Mouse (Mus musculus): ENCODE measurements around the gene Cct2. TPM values are rescaled to one million over a fixed set of nuclear protein-coding genes. Genes with fewer than 3 reads are reported as not detected.
A peak's percentile ranks its signal among the peaks of the same experiment; 100 is the strongest.

Gene Cct2
- total and polyA plus RNA-seq, 2 experiments from 2014 or later: 129 to 154 TPM

GRCm38 (mm10) chr10:117023693-117024092 lies 39.9 kb downstream of the Cct2 start:
- Histone ChIP-seq H3K4me3 (ENCODE audit: low read depth, low read length) (peak overlapping the region; percentile 46), H3K9me3 (replicated peaks; ENCODE audit: control insufficient read depth, low read length) (no peaks in the 10 kb centered on the region), H3K4me2 (ENCODE audit: low read depth, low read length) (peak overlapping the region; percentile 76), H3K36me3 (replicated peaks; ENCODE audit: control insufficient read depth, insufficient read depth, low read length) (no peaks in the 10 kb centered on the region), H3K27me3 (ENCODE audit: control insufficient read depth, insufficient read depth, low read length) (0 out of 2 replicates have a peak, but pooled peaks cover 5% of the 10 kb centered on the region), H3K27ac (ENCODE audit: low read depth) (peak overlapping the region; percentile 64), H3K4me1 (ENCODE audit: control insufficient read depth, insufficient read depth) (peaks cover 19% of the 10 kb centered on the region), H3K9ac (replicated peaks; ENCODE audit: low read depth, low read length) (peak overlapping the region; percentile 52)
- ATAC-seq (ENCODE audit: insufficient read depth, low read depth) (peak; percentile 85), DNase-seq (ENCODE audit: low spot score) (peak; percentile 82)
- TF ChIP-seq EP300 (IDR thresholded peaks at IDR 0.05; ENCODE audit: low read depth) (no peak), CTCF (IDR thresholded peaks at IDR 0.05; ENCODE audit: low read depth) (no peak)
- WGBS: 1% methylated on average over 16 of the region's 16 CpGs

GRCm38 (mm10) chr10:117021020-117021754 lies 42.4 kb downstream of the Cct2 start:
- no peak overlapping the region for H3K4me3 ChIP-seq (ENCODE audit: low read depth, low read length)
- H3K9me3 ChIP-seq (replicated peaks; ENCODE audit: control insufficient read depth, low read length): no peaks in the 10 kb centered on the region
- no peak overlapping the region for H3K4me2 ChIP-seq (ENCODE audit: low read depth, low read length)
- H3K27me3 ChIP-seq (ENCODE audit: control insufficient read depth, insufficient read depth, low read length): 0 out of 2 replicates have a peak, but pooled peaks cover 5% of the 10 kb centered on the region
- peaks cover 19% of the 10 kb centered on the region for H3K4me1 ChIP-seq (ENCODE audit: control insufficient read depth, insufficient read depth)
- ATAC-seq (ENCODE audit: insufficient read depth, low read depth): no peak
- no peaks in the 10 kb centered on the region for H3K36me3 ChIP-seq (replicated peaks; ENCODE audit: control insufficient read depth, insufficient read depth, low read length)
- no peak overlapping the region for H3K27ac ChIP-seq (ENCODE audit: low read depth)
- no peak for DNase-seq (ENCODE audit: low spot score)
- WGBS: 51% methylated on average over 21 of the region's 21 CpGs
- no peak overlapping the region for H3K9ac ChIP-seq (replicated peaks; ENCODE audit: low read depth, low read length)
- TF ChIP-seq EP300 (IDR thresholded peaks at IDR 0.05; ENCODE audit: low read depth): no peak
- TF ChIP-seq CTCF (IDR thresholded peaks at IDR 0.05; ENCODE audit: low read depth): no peak

GRCm38 (mm10) chr10:117018281-117018840 lies 45.3 kb downstream of the Cct2 start:
- Histone ChIP-seq H3K4me1 (ENCODE audit: control insufficient read depth, insufficient read depth) (peaks cover 18% of the 10 kb centered on the region), H3K36me3 (replicated peaks; ENCODE audit: control insufficient read depth, insufficient read depth, low read length) (no peaks in the 10 kb centered on the region), H3K27me3 (ENCODE audit: control insufficient read depth, insufficient read depth, low read length) (0 out of 2 replicates have a peak, but pooled peaks cover 5% of the 10 kb centered on the region), H3K27ac (ENCODE audit: low read depth) (no peak overlapping the region; the same call in 1 of the 2 replicates), H3K9ac (replicated peaks; ENCODE audit: low read depth, low read length) (no peak overlapping the region), H3K4me3 (ENCODE audit: low read depth, low read length) (no peak overlapping the region), H3K9me3 (replicated peaks; ENCODE audit: control insufficient read depth, low read length) (no peaks in the 10 kb centered on the region), H3K4me2 (ENCODE audit: low read depth, low read length) (no peak overlapping the region)
- TF ChIP-seq EP300 (IDR thresholded peaks at IDR 0.05; ENCODE audit: low read depth) (no peak), CTCF (IDR thresholded peaks at IDR 0.05; ENCODE audit: low read depth) (no peak)
- no peak for ATAC-seq (ENCODE audit: insufficient read depth, low read depth)
- no peak for DNase-seq (ENCODE audit: low spot score)
- WGBS: 65% methylated on average over 7 of the region's 7 CpGs

- ATAC-seq (ENCODE audit: insufficient read depth, low read depth) (no peak), DNase-seq (ENCODE audit: low spot score) (peak; percentile 35)
- peak overlapping the region; percentile 76 for H3K27ac ChIP-seq (ENCODE audit: low read depth)
- 13% methylated on average over 5 of the region's 5 CpGs for WGBS
- peaks cover 11% of the 10 kb centered on the region for H3K4me1 ChIP-seq (ENCODE audit: control insufficient read depth, insufficient read depth)
- no peak overlapping the region for H3K9ac ChIP-seq (replicated peaks; ENCODE audit: low read depth, low read length)
- TF ChIP-seq EP300 (IDR thresholded peaks at IDR 0.05; ENCODE audit: low read depth): no peak
- TF ChIP-seq CTCF (IDR thresholded peaks at IDR 0.05; ENCODE audit: low read depth): no peak
- no peak overlapping the region for H3K4me3 ChIP-seq (ENCODE audit: low read depth, low read length)
- no peaks in the 10 kb centered on the region for H3K9me3 ChIP-seq (replicated peaks; ENCODE audit: control insufficient read depth, low read length)
- H3K36me3 ChIP-seq (replicated peaks; ENCODE audit: control insufficient read depth, insufficient read depth, low read length): no peaks in the 10 kb centered on the region
- H3K27me3 ChIP-seq (ENCODE audit: control insufficient read depth, insufficient read depth, low read length): no peaks in the 10 kb centered on the region
- H3K4me2 ChIP-seq (ENCODE audit: low read depth, low read length): peak overlapping the region; percentile 49; the same call in 1 of the 2 replicates
These were observed 49.0 kb downstream of the Cct2 start for GRCm38 (mm10) chr10:117014565-117014964.

GRCm38 (mm10) chr10:117013689-117014390 lies 49.8 kb downstream of the Cct2 start:
- H3K4me2 ChIP-seq (ENCODE audit: low read depth, low read length): peak overlapping the region; percentile 49
- TF ChIP-seq CTCF (IDR thresholded peaks at IDR 0.05; ENCODE audit: low read depth) (peak; percentile 31; the same call in 1 of the 2 replicates), EP300 (IDR thresholded peaks at IDR 0.05; ENCODE audit: low read depth) (peak; percentile 58; the same call in 1 of the 2 replicates)
- peaks cover 11% of the 10 kb centered on the region for H3K4me1 ChIP-seq (ENCODE audit: control insufficient read depth, insufficient read depth)
- no peaks in the 10 kb centered on the region for H3K9me3 ChIP-seq (replicated peaks; ENCODE audit: control insufficient read depth, low read length)
- H3K36me3 ChIP-seq (replicated peaks; ENCODE audit: control insufficient read depth, insufficient read depth, low read length): no peaks in the 10 kb centered on the region
- peak; percentile 93 for ATAC-seq (ENCODE audit: insufficient read depth, low read depth)
- peak; percentile 81 for DNase-seq (ENCODE audit: low spot score)
- no peaks in the 10 kb centered on the region for H3K27me3 ChIP-seq (ENCODE audit: control insufficient read depth, insufficient read depth, low read length)
- H3K4me3 ChIP-seq (ENCODE audit: low read depth, low read length): peak overlapping the region; percentile 23; the same call in 1 of the 2 replicates
- H3K9ac ChIP-seq (replicated peaks; ENCODE audit: low read depth, low read length): no peak overlapping the region
- H3K27ac ChIP-seq (ENCODE audit: low read depth): peak overlapping the region; percentile 76
- whole genome bisulfite sequencing: 10% methylated on average over 12 of the region's 12 CpGs
